Comparison of ENCODE assay signal across 14 mouse cellular contexts in genomic region chr4:101551425-101551824, GRCm38 (mm10). TPM values are rescaled to one million over a fixed set of nuclear protein-coding genes. Genes with fewer than 3 reads are reported as not detected.
DNase-seq lines count a peak whose midpoint lies in the region; ATAC-seq and TF ChIP-seq lines count a peak whose summit lies in the region.
"Had no signal": no experiment of that assay in that cellular context is flagged by ENCODE, and none has a peak within 500 bp of the region (broad histone marks: within the 10 kb centered on the region; RNA-seq: fewer than 3 reads in every experiment).

No protein-coding gene starts in this region.

- H3K4me1 ChIP-seq in forebrain, embryonic 16.5 days (replicated peaks; ENCODE audit: control insufficient read depth, insufficient read depth, low read length), result peaks cover 22% of the 10 kb centered on the region
- peaks cover 7% of the 10 kb centered on the region for H3K4me1 ChIP-seq in hindbrain, postnatal 0 days (ENCODE audit: insufficient read depth, low read length)
- peaks cover 6% of the 10 kb centered on the region; the same call in 1 of the 2 replicates for H3K4me1 ChIP-seq in neural tube, embryonic 12.5 days
- H3K4me1 ChIP-seq in kidney, embryonic 15.5 days, result peaks cover 14% of the 10 kb centered on the region

- intact Hi-C loops in heart, postnatal 10 days (cut with DNase I), result no loop called here

- H3K4me2 ChIP-seq in forebrain, embryonic 16.5 days (ENCODE audit: low read length), result peak overlapping the region; percentile 67
- H3K4me2 ChIP-seq in hindbrain, postnatal 0 days (ENCODE audit: low read depth, low read length), result peak overlapping the region; percentile 65
- peak overlapping the region; percentile 84 for H3K4me2 ChIP-seq in neural tube, embryonic 12.5 days (replicated peaks)
- H3K4me2 ChIP-seq in kidney, embryonic 15.5 days, result no peak overlapping the region
- H3K4me2 ChIP-seq: liver, embryonic 15.5 days had no signal

- WGBS in forebrain, embryonic 16.5 days, result 20% methylated on average over 4 of the region's 4 CpGs
- 21% methylated on average over 4 of the region's 4 CpGs for WGBS in hindbrain, postnatal 0 days
- 25% methylated on average over 4 of the region's 4 CpGs for WGBS in neural tube, embryonic 12.5 days
- 21% methylated on average over 4 of the region's 4 CpGs for WGBS in kidney, embryonic 15.5 days

- H3K27ac ChIP-seq in forebrain, embryonic 16.5 days (ENCODE audit: low read length), result no peak overlapping the region
- H3K27ac ChIP-seq in hindbrain, postnatal 0 days, result peak overlapping the region; percentile 87; the same call in 1 of the 2 replicates
- no peak overlapping the region for H3K27ac ChIP-seq in neural tube, embryonic 12.5 days
- H3K27ac ChIP-seq in kidney, embryonic 15.5 days, result no peak overlapping the region
- H3K27ac ChIP-seq: embryonic facial prominence, embryonic 15.5 days; heart, embryonic 10.5 days; limb, embryonic 12.5 days; liver, embryonic 15.5 days had no signal

- peak; percentile 57 for DNase-seq in heart, adult 11 months
- DNase-seq in heart, postnatal 10 days, result no peak
- no peak for DNase-seq in hindbrain, postnatal 0 days (ENCODE audit: low spot score)
- no peak for DNase-seq in lung, postnatal 25 days (ENCODE audit: low spot score)
- DNase-seq in thymus, adult 18-20 months, result no peak
- DNase-seq: right cerebral cortex, postnatal 14 days had no signal

- no peak for TF ChIP-seq CTCF in hindbrain, postnatal 0 days (IDR thresholded peaks at IDR 0.05; ENCODE audit: low read depth)

- no peaks in the 10 kb centered on the region for H3K36me3 ChIP-seq in forebrain, embryonic 16.5 days (ENCODE audit: control insufficient read depth, insufficient read depth)
- no peaks in the 10 kb centered on the region for H3K36me3 ChIP-seq in hindbrain, postnatal 0 days (ENCODE audit: insufficient read depth, low read length)
- H3K36me3 ChIP-seq in neural tube, embryonic 12.5 days, result no peaks in the 10 kb centered on the region
- no peaks in the 10 kb centered on the region for H3K36me3 ChIP-seq in kidney, embryonic 15.5 days
- H3K36me3 ChIP-seq: embryonic facial prominence, embryonic 15.5 days; heart, embryonic 10.5 days; limb, embryonic 12.5 days; liver, embryonic 15.5 days had no signal

- H3K9me3 ChIP-seq in forebrain, embryonic 16.5 days (ENCODE audit: control insufficient read depth, low read length), result no peaks in the 10 kb centered on the region
- no peaks in the 10 kb centered on the region for H3K9me3 ChIP-seq in hindbrain, postnatal 0 days (ENCODE audit: low read length)
- no peaks in the 10 kb centered on the region for H3K9me3 ChIP-seq in neural tube, embryonic 12.5 days
- H3K9me3 ChIP-seq in kidney, embryonic 15.5 days (replicated peaks), result no peaks in the 10 kb centered on the region
- H3K9me3 ChIP-seq: embryonic facial prominence, embryonic 15.5 days; heart, embryonic 10.5 days; limb, embryonic 12.5 days; liver, embryonic 15.5 days had no signal

- ATAC-seq in forebrain, embryonic 16.5 days, result no peak
- no peak for ATAC-seq in hindbrain, postnatal 0 days
- ATAC-seq in neural tube, embryonic 12.5 days (ENCODE audit: low FRiP score, low read depth), result no peak
- ATAC-seq in kidney, embryonic 15.5 days (replicated peaks; ENCODE audit: low FRiP score), result no peak

- H3K4me3 ChIP-seq in forebrain, embryonic 16.5 days (replicated peaks; ENCODE audit: low read length), result peak overlapping the region; percentile 75
- H3K4me3 ChIP-seq in hindbrain, postnatal 0 days (ENCODE audit: low read length), result peak overlapping the region; percentile 49
- peak overlapping the region; percentile 56 for H3K4me3 ChIP-seq in neural tube, embryonic 12.5 days
- H3K4me3 ChIP-seq in kidney, embryonic 15.5 days (replicated peaks), result no peak overlapping the region
- H3K4me3 ChIP-seq: liver, embryonic 15.5 days had no signal

- H3K27me3 ChIP-seq in forebrain, embryonic 16.5 days (replicated peaks; ENCODE audit: control insufficient read depth, insufficient read depth, low read length), result no peaks in the 10 kb centered on the region
- H3K27me3 ChIP-seq in hindbrain, postnatal 0 days (ENCODE audit: insufficient read depth, low read length), result no peaks in the 10 kb centered on the region
- H3K27me3 ChIP-seq in neural tube, embryonic 12.5 days (replicated peaks), result no peaks in the 10 kb centered on the region
- peaks cover 40% of the 10 kb centered on the region for H3K27me3 ChIP-seq in kidney, embryonic 15.5 days

- H3K9ac ChIP-seq in forebrain, embryonic 16.5 days (replicated peaks; ENCODE audit: low read depth, low read length), result no peak overlapping the region
- H3K9ac ChIP-seq in hindbrain, postnatal 0 days (replicated peaks; ENCODE audit: low read length), result no peak overlapping the region; the same call in 1 of the 2 replicates
- H3K9ac ChIP-seq in neural tube, embryonic 12.5 days, result no peak overlapping the region
- no peak overlapping the region for H3K9ac ChIP-seq in kidney, embryonic 15.5 days
- H3K9ac ChIP-seq: embryonic facial prominence, embryonic 15.5 days; limb, embryonic 12.5 days; liver, embryonic 15.5 days had no signal

RNA-seq across cellular contexts. Expression of gene Dnajc6, which starts 55.0 kb away (rescaled TPM):
- total RNA-seq in heart, postnatal 10 days (2021), result under 1 TPM; 0.50 to 0.55 TPM
- polyA plus RNA-seq in forebrain, embryonic 16.5 days (2015; fragmentation: Nextera tagmentation; extraction: Ambion mirVana), result 31.6 and 34.6 TPM in 2 replicates
- 205 and 216 TPM in 2 replicates for total RNA-seq in hindbrain, postnatal 0 days (2014; rRNA removed)
- polyA plus RNA-seq in hindbrain, postnatal 0 days (2015; fragmentation: Nextera tagmentation; extraction: Ambion mirVana), result 56.5 and 60.9 TPM in 2 replicates
- 17.8 and 22.6 TPM in 2 replicates for polyA plus RNA-seq in neural tube, embryonic 12.5 days (2016; fragmentation: Nextera tagmentation; extraction: Ambion mirVana)
- 1.0 and 1.2 TPM in 2 replicates for polyA plus RNA-seq in kidney, embryonic 15.5 days (2015; fragmentation: Nextera tagmentation; extraction: Ambion mirVana)
- total RNA-seq: monocyte, adult 5-6 weeks had no signal
